Mouse (Mus musculus) thymus, adult 2 months (tissue): ENCODE measurements around the gene Sf3a1. TPM values are rescaled to one million over a fixed set of nuclear protein-coding genes. Genes with fewer than 3 reads are reported as not detected.

Experiments used
- DNase-seq: peaks from one replicate; pipeline ENCODE4 v3.0.0; 2021
- H3K27ac ChIP-seq: fragments of 200-500 bp; 2 replicates; pipeline ENCODE4 v1.5.1; 2012; ENCODE audit warnings: low read length, control low read depth; ENCODE audit not compliant: control insufficient read depth, insufficient read depth
- H3K27me3 ChIP-seq: fragments of 200-500 bp; 2 replicates; pipeline ENCODE4 v1.6.1; 2012; ENCODE audit warnings: mild to moderate bottlenecking, low read length, moderate library complexity, mixed read lengths; ENCODE audit not compliant: control insufficient read depth, insufficient read depth
- H3K36me3 ChIP-seq: fragments of 200-500 bp; 2 replicates; pipeline ENCODE4 v1.6.1; 2012; ENCODE audit warnings: mild to moderate bottlenecking, low read length, moderate library complexity; ENCODE audit not compliant: control insufficient read depth, insufficient read depth
- H3K4me1 ChIP-seq: fragments of 200-500 bp; replicated peaks from 2 replicates; pipeline ENCODE4 v1.6.1; 2012; ENCODE audit warnings: low read length; ENCODE audit not compliant: control insufficient read depth, insufficient read depth
- H3K4me3 ChIP-seq: fragments of 200-500 bp; 2 replicates; pipeline ENCODE4 v1.5.1; 2012; ENCODE audit warnings: mild to moderate bottlenecking, low read length, control low read depth, moderate library complexity; ENCODE audit not compliant: control insufficient read depth, insufficient read depth
- CTCF ChIP-seq: fragments of 200-500 bp; IDR thresholded peaks from 2 replicates; pipeline ENCODE4 v1.5.1; 2012; ENCODE audit warnings: mild to moderate bottlenecking, control low read depth, low read length, moderate library complexity, borderline replicate concordance; ENCODE audit not compliant: control insufficient read depth, poor library complexity, insufficient read depth; ENCODE audit errors: extremely low read depth
- POLR2A ChIP-seq: fragments of 200-500 bp; IDR thresholded peaks from 2 replicates; pipeline ENCODE4 v1.6.1; 2012; ENCODE audit warnings: mild to moderate bottlenecking, low read length, control low read depth, moderate library complexity; ENCODE audit not compliant: control insufficient read depth, poor library complexity, insufficient read depth; ENCODE audit errors: extremely low read depth
- WGBS: fragments of 180-500 bp; shearing (Covaris S2); methylation state at CpG from one replicate; pipeline ENCODE4 v1.1.7; 2018; 5-methylcytosine and 5-hydroxymethylcytosine counted together
- polyA plus RNA-seq: library from polyadenylated mRNA; depleted of rRNA; stranded (reverse); fragments of >200 nt; gene quantifications from 2 replicates; pipeline ENCODE4 v1.2.3, GENCODE M21; 2012

Gene Sf3a1
- polyA plus RNA-seq, 1 experiment = 79.9 TPM

- no peaks in the 10 kb centered on the region for H3K4me1 ChIP-seq
- WGBS = 94% methylated on average over 6 of the region's 6 CpGs
- H3K36me3 ChIP-seq = no peaks in the 10 kb centered on the region
- H3K4me3 ChIP-seq = no peak overlapping the region
- DNase-seq = no peak
- TF ChIP-seq POLR2A (no peak), CTCF (no peak)
- no peak overlapping the region for H3K27ac ChIP-seq
- H3K27me3 ChIP-seq = no peaks in the 10 kb centered on the region
These were observed 13.8 kb upstream of the Sf3a1 start for GRCm38 (mm10) chr11:4146381-4146780.

- H3K36me3 ChIP-seq = no peaks in the 10 kb centered on the region
- no peak overlapping the region for H3K27ac ChIP-seq
- no peaks in the 10 kb centered on the region for H3K27me3 ChIP-seq
- no peak for DNase-seq
- 94% methylated on average over 10 of the region's 10 CpGs for WGBS
- no peak for TF ChIP-seq POLR2A
- no peak for TF ChIP-seq CTCF
- no peaks in the 10 kb centered on the region for H3K4me1 ChIP-seq
- no peak overlapping the region for H3K4me3 ChIP-seq
These were observed 13.1 kb upstream of the Sf3a1 start for GRCm38 (mm10) chr11:4147098-4147497.

GRCm38 (mm10) chr11:4148120-4148519 is 12.0 kb upstream of the Sf3a1 start:
- no peak for DNase-seq
- WGBS = 97% methylated on average over 5 of the region's 5 CpGs
- no peak for TF ChIP-seq CTCF
- TF ChIP-seq POLR2A = no peak

GRCm38 (mm10) chr11:4148536-4149156 is 11.5 kb upstream of the Sf3a1 start:
- Histone ChIP-seq H3K27ac (no peak overlapping the region), H3K27me3 (no peaks in the 10 kb centered on the region), H3K4me1 (no peaks in the 10 kb centered on the region), H3K36me3 (no peaks in the 10 kb centered on the region), H3K4me3 (no peak overlapping the region)
- no peak for DNase-seq
- 94% methylated on average over 9 of the region's 9 CpGs for WGBS
- TF ChIP-seq POLR2A (no peak), CTCF (no peak)

More at GRCm38 (mm10) chr11:4148120-4148519, 12.0 kb upstream of the Sf3a1 start:
- Histone ChIP-seq H3K27me3 (no peaks in the 10 kb centered on the region), H3K36me3 (no peaks in the 10 kb centered on the region), H3K4me3 (no peak overlapping the region), H3K4me1 (no peaks in the 10 kb centered on the region), H3K27ac (no peak overlapping the region)

- Histone ChIP-seq H3K4me1 (no peaks in the 10 kb centered on the region), H3K36me3 (no peaks in the 10 kb centered on the region), H3K27me3 (no peaks in the 10 kb centered on the region), H3K4me3 (no peak overlapping the region), H3K27ac (no peak overlapping the region)
- TF ChIP-seq POLR2A (no peak), CTCF (no peak)
- DNase-seq = no peak
- WGBS = 98% methylated on average over 6 of the region's 6 CpGs
These were observed 10.3 kb upstream of the Sf3a1 start for GRCm38 (mm10) chr11:4149886-4150285.

- DNase-seq = no peak
- WGBS = 97% methylated on average over 7 of the region's 7 CpGs
- H3K27me3 ChIP-seq = no peaks in the 10 kb centered on the region
- no peak overlapping the region for H3K27ac ChIP-seq
- H3K4me3 ChIP-seq = no peak overlapping the region
- TF ChIP-seq POLR2A (no peak), CTCF (no peak)
- no peaks in the 10 kb centered on the region for H3K36me3 ChIP-seq
- no peaks in the 10 kb centered on the region for H3K4me1 ChIP-seq
These were observed 6.5 kb upstream of the Sf3a1 start for GRCm38 (mm10) chr11:4153694-4154093.

GRCm38 (mm10) chr11:4155641-4156040 is 4.5 kb upstream of the Sf3a1 start:
- TF ChIP-seq CTCF = no peak
- TF ChIP-seq POLR2A = no peak
- DNase-seq = no peak
- WGBS = 90% methylated on average over 5 of the region's 5 CpGs
- Histone ChIP-seq H3K27me3 (no peaks in the 10 kb centered on the region), H3K36me3 (no peaks in the 10 kb centered on the region), H3K4me1 (no peaks in the 10 kb centered on the region), H3K4me3 (no peak overlapping the region), H3K27ac (no peak overlapping the region)
